Mouse (Mus musculus) frontal cortex, postnatal 14 days (tissue): Measurements from ENCODE around the gene Scpep1.
A peak's percentile ranks its signal among the peaks of the same experiment; 100 is the strongest.
"Not testable (repeated sequence)": the region's sequence is repeated elsewhere in the genome, so short reads cannot be mapped to it uniquely, and the experiment has no call there.

Experiments used
- DNase-seq, 2 experiments: peaks; one replicate each; pipeline ENCODE4 v3.0.0; 2022; ENCODE audit warnings: low spot score in 2 of 2

The Scpep1 gene

DNA sequence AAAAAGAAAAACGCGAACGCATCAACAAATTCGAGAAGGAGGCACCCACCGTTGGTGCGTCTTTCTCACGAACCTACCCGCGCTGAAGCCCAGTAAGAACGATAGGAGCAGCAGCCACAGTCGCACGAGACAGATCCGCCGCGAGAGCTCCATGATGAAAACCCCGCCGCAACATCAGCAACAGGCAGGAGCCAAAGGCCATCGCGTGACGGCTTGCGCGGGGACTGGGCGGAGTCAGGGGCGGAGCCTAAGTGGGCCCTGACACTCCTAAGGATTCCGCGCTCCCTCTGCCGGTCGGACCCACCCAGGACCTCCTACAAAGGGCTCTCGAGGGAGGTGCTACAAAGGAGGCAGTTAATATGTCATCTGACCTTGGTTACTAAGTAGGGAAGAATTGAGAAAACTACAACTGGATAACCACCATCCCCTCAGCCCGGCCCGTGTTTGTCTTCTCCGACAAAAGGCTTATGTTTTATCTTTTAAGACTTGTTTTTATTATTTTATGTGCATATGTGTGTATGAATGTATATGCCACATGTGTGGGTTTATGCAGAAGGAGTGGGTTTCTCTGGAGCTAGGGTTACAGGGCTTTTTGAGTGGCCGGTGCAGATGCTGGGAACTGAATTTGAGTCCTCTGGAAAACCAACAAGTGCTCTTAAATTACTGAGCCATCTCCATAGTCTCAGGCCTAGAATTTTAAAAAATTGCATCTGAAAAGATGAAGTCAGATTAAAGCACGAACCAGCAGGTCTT, at the start of gene Scpep1:
Gene Scpep1, minus strand, starts transcription at position 249 of the 753 bp plus-strand sequence.
- DNase-seq = peak; percentile 91 to 92

DNA sequence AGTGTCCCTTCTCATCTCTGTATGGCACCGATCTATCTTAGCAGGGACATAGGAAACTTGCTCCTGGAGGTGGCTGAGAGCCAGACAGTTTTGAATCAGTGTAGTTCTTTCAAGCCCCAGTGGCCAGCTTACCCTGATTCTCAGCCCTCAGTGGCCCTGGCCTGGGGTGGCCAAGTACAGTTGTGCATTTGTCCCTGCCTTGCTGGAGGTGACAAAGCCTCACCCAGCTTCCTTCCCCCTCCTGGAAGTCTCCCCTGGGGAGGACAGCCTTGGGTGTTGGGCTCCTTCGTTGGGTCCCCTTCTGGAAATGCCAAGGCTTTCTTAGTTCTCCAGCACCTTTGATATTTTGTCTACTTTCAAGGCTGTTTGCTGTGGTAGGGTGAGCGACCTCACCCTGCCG, 48.5 kb upstream of the Scpep1 start:
- no peak for DNase-seq

DNA sequence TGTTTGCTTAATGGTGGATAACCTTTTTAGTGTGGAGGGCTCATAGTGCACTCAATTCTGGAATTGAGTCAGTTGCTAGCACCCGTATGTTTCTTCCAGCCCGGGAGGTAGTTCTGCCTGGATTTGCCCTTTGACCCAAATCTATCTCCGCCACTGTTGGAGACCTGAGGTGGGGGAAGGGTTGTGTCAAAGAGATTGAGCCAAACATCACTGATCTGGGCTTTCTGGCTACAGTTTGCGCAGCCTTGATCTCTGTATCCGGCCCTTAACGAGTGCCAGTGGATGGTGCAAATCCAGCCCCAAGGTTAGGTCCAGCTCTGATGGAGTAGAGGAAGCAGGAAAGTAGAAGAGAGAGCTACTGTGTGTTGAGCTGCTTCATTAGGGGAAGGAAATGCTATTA, 47.8 kb upstream of the Scpep1 start:
- no peak for DNase-seq

DNA sequence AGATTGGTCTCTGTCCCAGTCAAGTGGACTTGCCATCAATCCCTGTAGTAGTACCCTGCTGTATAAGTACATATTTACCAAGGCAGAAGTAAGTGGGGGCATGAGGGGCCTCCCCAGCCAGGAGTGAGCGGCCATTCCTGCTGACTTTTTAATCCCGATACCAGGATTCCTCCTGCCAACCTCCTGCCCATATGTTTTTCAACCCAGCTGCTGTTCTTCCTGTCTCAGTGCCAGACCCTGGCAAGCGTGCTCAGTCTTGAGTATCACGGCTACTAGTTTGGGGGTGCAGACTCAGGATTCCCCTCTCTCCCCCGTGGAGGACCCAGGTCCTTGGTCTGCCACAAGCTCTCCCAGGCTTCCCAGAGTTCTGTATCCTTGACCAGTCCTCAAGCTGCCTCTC, 47.4 kb upstream of the Scpep1 start:
- DNase-seq = no peak

DNA sequence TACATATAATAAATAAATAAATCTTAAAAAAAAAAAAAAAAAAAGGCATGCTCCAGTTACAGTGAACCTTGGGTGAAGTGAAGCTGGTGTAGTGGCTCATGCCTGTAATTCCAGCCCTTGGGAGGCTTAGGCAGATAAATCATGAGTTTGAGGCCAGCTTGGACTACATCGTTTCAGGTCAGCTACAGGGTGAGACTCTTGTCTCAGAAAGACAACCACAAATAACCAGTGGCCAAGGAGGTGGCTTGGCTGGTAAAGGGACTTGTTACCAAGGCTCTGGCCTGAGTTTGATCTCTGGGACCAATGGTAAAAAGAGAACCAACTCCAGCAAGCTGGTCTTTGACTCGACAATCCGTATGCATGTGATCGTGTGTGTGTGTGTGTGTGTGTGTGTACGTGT, 46.8 kb upstream of the Scpep1 start:
- DNase-seq = no peak

DNA sequence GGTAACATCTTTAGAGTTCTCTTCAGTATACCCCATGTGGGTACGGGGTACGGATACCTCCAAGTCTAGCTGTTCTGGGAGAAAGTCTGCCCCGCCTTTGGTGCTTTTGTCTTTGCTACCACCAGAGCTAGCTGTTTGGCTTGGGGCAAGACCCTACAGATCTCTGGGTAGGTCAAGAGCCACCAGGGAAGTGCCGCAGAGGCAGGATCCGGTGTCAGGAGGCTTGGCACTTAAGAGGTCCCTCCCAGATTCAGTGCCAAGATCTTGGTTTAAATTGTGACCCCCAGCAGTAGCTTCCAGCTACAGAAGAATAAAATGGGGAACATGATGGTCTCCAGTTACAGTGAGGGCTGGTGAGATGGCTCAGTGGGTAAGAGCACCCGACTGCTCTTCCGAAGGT, 46.3 kb upstream of the Scpep1 start:
- DNase-seq = no peak

- no peak for DNase-seq
These were observed 45.2 kb upstream of the Scpep1 start for GRCm38 (mm10) chr11:89000527-89000819.

DNA sequence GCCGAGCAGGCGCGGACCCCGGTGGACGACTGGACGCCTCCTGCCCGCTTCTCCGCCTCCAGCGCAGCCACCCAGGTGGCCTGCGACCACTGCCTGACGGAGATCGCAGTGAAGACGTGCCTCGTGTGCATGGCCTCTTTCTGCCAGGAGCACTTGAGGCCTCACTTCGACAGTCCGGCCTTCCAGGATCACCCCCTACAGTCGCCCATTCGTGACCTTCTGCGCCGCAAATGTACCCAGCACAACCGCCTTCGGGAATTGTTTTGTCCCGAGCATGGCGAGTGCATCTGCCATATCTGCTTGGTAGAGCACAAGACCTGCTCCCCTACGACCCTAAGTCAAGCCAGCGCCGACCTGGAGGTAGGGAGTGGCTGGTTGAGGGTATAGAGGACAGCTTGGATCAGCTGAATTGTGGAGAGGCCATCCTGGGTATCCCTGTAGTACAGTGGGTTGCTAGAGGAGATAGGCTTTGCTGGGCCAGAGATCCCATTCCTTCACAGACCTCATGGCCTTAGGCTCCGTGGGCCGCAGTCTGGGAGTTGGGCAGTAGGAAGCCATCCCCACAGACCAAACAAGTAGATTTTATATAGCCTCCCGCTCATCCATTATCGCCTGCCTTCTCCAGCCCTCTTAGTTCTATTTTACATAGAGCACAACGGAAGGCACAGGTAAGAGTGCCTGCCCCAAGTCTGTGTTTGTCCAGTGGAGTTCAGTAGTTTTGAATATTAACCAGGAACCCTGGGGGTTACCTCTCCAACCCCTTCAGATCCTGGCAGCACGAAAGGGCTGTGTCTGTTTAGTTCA, 44.7 kb upstream of the Scpep1 start:
- no peak for DNase-seq

DNA sequence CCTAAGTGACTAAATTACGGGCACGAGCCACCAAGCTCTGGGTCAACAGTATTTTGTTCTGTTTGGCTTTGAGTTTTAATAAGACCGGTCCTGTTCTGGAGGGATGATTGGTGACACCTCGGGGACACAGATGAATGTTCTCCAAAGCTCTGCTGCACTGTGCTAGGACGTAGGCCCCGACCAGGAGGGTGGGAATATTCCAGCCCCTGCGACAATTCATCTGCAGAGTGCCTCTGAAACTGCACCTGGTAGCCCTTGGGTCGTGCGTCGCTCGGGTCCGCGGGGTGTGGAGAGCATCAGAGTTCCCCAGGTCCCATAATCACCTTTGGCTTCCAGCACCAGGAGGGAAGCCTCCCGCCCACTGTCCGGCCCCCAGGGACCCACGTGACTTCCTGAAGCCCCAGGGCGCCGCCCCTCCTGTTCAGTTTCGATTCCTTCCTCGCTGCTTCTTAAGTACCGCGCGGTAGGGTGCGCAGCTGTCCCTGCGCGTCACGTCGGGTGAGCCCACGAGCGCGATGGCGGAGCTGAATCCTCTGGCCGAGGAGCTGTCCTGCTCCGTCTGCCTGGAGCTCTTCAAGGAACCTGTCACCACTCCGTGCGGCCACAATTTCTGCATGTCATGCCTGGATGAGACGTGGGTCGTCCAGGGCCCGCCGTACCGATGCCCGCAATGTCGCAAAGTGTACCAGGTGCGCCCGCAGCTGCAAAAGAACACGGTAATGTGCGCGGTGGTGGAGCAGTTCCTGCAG, 43.9 kb upstream of the Scpep1 start, which contains the start of gene Trim25:
Gene Trim25, plus strand, starts transcription at position 403 of the 749 bp plus-strand sequence.
- peak; percentile 40 to 44 for DNase-seq

DNA sequence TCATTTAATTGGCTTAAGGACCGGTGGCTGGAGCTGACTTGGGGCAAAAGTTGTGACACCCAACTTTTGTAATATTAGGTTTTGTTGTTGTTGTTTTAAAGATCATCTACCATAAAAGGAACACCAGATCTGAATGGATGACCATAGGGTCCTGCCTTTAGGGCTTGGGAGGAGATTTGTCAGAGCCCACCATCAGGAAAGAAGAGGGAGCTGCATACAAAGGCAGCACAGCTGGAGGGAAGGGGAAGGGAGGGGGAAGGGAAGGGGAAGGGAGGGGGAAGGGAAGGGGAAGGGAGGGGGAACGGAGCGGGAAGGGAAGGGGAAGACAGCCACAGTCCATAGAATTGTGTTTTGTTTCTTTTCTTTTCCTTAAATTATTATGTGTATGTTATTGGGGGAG, 43.1 kb upstream of the Scpep1 start:
- DNase-seq = no peak

GRCm38 (mm10) chr11:88997343-88997742, 42.1 kb upstream of the Scpep1 start:
- not testable (repeated sequence) for DNase-seq

DNA sequence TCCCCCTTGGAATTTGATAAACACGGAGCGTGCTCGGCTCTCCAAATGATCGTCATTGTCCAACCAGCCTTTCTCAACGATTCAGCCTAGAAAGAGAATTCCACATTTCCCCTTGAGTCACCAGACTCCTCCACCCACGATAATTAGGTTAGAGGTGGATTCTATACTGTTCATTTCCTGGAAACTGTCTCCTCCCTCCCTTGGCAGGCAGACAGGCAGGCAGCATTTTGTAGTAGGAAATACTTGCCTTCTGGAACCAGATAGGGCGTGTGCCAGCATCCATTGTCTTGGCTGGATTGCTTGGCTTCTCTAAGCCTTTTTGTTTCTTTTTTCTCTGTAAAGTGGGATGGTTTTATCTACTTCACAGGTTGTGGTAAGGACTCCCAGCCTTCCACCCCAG, 41.2 kb upstream of the Scpep1 start:
- no peak for DNase-seq

GRCm38 (mm10) chr11:88995616-88996015, 40.4 kb upstream of the Scpep1 start:
- DNase-seq = no peak

DNA sequence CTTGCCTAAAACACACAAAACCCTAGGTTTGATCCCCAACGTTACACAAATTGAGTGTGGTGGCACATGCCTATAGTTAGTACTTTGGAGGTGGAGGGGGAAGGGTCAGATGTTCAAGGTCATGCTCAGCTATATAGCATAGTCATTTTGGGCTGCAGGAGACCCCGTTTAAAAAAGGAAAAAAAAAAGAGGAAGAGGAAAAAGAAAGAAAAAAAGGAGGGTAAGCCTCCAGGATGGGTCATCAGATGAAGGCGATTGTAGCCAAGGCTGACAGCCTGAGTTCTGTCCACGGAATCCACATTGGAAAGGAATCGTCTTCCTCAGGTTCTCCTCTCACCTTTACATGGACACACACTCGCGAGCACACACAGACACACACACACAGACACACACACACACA, 39.2 kb upstream of the Scpep1 start:
- DNase-seq = no peak

DNA sequence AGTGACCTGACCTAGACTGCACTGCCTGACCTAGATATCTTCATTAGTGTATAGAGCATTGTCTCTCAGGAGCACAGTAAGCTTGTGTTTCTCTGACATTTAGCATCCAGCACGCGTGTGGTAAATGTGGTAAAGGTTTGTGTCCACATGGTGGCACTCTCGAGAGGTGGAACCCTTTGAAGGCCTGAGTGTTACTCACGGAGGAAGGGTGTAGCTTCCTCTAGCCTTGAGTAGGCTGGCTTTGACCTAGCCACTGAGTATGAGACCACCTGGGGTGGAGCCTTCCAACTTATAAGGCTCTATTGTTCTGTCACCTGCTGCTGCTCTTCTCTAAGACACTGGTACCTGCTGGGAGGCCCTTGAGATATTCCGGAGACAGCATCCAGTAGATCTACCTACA, 38.4 kb upstream of the Scpep1 start:
- peak in 1 of 2 experiments; percentile 44 for DNase-seq

- DNase-seq = no peak
These were observed 37.9 kb upstream of the Scpep1 start for GRCm38 (mm10) chr11:88993186-88993585.

DNA sequence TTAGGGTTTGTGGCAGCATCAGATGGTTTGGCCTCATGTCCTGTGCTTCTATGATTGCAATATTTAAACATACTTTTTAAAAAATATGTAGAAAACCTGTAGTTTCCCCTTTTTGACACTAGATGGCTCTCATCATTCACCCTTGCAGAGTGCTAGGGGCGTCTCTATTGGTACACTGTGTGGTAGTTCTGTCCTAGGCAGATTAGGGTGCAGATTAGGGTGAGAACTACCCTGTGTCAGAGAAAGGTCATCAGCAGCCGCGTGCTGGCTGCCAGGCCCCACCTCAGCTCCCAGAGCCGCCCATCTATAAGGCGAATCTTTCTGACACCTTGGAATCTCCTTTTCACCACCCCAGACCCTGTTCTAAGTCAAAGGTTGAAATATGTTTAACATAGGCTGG, 34.3 kb upstream of the Scpep1 start:
- no peak for DNase-seq

- DNase-seq = no peak
These were observed 33.7 kb upstream of the Scpep1 start for GRCm38 (mm10) chr11:88988956-88989355.

- no peak for DNase-seq
These were observed 31.4 kb upstream of the Scpep1 start for GRCm38 (mm10) chr11:88986616-88987015.

DNA sequence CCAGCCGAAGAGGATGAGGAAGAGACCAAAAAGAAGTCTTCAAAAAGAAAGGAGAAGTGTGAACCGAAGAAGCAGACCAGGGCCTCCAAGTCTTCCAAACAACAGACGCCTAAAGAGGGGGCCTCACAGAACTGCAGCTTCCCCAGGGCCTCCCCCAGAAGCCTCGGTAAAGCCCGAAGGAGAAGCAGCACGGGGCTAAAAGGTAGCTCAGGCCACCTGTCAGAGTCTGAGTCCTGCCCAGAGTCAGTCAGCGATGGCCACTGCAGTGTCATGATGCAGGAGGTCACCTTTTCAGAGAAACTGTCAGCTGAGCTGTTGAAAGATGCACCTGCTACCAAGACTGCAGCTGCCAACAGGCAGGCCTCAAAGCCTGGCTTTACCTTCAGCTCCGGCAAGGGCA, 26.1 kb upstream of the Scpep1 start:
- no peak for DNase-seq

DNA sequence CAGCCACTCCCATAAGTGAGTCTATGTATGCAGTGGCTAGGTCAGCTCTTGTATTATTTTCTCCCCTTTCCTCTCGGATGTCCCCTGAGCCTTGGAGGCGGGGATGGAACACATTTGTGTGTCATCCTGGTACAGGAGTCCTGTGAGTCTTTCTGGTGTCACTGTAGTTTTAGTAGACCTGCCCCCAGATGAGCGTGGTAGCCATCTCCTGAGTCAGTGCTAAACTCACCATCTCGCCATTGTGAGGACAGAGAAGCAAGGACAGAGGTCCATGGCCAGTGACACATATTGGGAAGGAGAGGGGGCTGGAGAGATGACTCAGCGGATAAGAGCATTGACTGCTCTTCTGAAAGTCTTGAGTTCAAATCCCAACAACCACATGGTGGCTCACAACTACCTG, 21.9 kb upstream of the Scpep1 start:
- no peak for DNase-seq

GRCm38 (mm10) chr11:88976320-88976719, 21.1 kb upstream of the Scpep1 start:
- no peak for DNase-seq
